Mouse (Mus musculus) hindbrain, embryonic 14.5 days (tissue): ENCODE data around the gene Pdzk1ip1. TPM values are rescaled to one million over a fixed set of nuclear protein-coding genes. Genes with fewer than 3 reads are reported as not detected.

Experiments
- ATAC-seq: fragments of 200-750 bp; cut with Nextera tagmentation; 2 replicates; pipeline ENCODE4 v1.8.0; 2017; ENCODE audit warnings: moderate number of reproducible peaks, mild to moderate bottlenecking, moderate TSS enrichment, moderate library complexity; ENCODE audit not compliant: low FRiP score
- DNase-seq: peaks from one replicate; pipeline ENCODE4 v3.0.0-alpha.2; 2015; ENCODE audit warnings: low spot score
- H3K27ac ChIP-seq: fragments of 300-500 bp; sonication (generic); 2 replicates; pipeline ENCODE4 v1.5.1; 2014; ENCODE audit warnings: mild to moderate bottlenecking, moderate library complexity
- H3K27me3 ChIP-seq: fragments of 300-500 bp; sonication (generic); 2 replicates; pipeline ENCODE4 v1.6.1; 2014; ENCODE audit warnings: mild to moderate bottlenecking, low read length, mixed read lengths; ENCODE audit not compliant: control insufficient read depth, insufficient read depth
- H3K36me3 ChIP-seq: fragments of 300-500 bp; sonication (generic); replicated peaks from 2 replicates; pipeline ENCODE4 v1.6.1; 2014; ENCODE audit not compliant: control insufficient read depth, insufficient read depth
- H3K4me1 ChIP-seq: fragments of 300-500 bp; sonication (generic); replicated peaks from 2 replicates; pipeline ENCODE4 v1.6.1; 2014; ENCODE audit warnings: antibody characterized with exemption, low read length, mixed read lengths; ENCODE audit not compliant: control insufficient read depth, insufficient read depth
- H3K4me2 ChIP-seq: fragments of 300-500 bp; sonication (generic); replicated peaks from 2 replicates; pipeline ENCODE4 v1.6.1; 2014; ENCODE audit warnings: mild to moderate bottlenecking, moderate library complexity
- H3K4me3 ChIP-seq: fragments of 300-500 bp; sonication (generic); replicated peaks from 2 replicates; pipeline ENCODE4 v1.5.1; 2014; ENCODE audit warnings: mild to moderate bottlenecking, low read length
- H3K9ac ChIP-seq: fragments of 300-500 bp; sonication (generic); 2 replicates; pipeline ENCODE4 v1.6.1; 2014
- H3K9me3 ChIP-seq: fragments of 300-500 bp; sonication (generic); 2 replicates; pipeline ENCODE4 v1.6.1; 2016; ENCODE audit warnings: low read length; ENCODE audit not compliant: control insufficient read depth
- WGBS: fragments of 180-500 bp; shearing (Covaris S2); extraction: QIAGEN DNeasy Blood & Tissue Kit; methylation state at CpG from one replicate; pipeline ENCODE4 v1.1.7; 2014; 5-methylcytosine and 5-hydroxymethylcytosine counted together
- polyA plus RNA-seq: library from polyadenylated mRNA; unstranded; fragments of >200 nt; fragmentation: Nextera tagmentation; extraction: Ambion mirVana; gene quantifications from 2 replicates; pipeline ENCODE4 v1.2.1, GENCODE M21; 2014

Pdzk1ip1 gene
- polyA plus RNA-seq, 1 experiment from 2014 or later, result 3.0 TPM

GRCm38 (mm10) chr4:115086257-115086656, 2.3 kb upstream of the Pdzk1ip1 start:
- peaks cover 22% of the 10 kb centered on the region; the same call in 1 of the 2 replicates for H3K27me3 ChIP-seq
- no peak for ATAC-seq
- 74% methylated on average over 4 of the region's 4 CpGs for WGBS

GRCm38 (mm10) chr4:115086763-115087415, 1.6 kb upstream of the Pdzk1ip1 start:
- no peaks in the 10 kb centered on the region for H3K36me3 ChIP-seq
- no peak overlapping the region for H3K27ac ChIP-seq
- H3K9me3 ChIP-seq, result no peaks in the 10 kb centered on the region
- WGBS, result 52% methylated on average over 3 of the region's 3 CpGs
- peaks cover 22% of the 10 kb centered on the region; the same call in 1 of the 2 replicates for H3K27me3 ChIP-seq
- no peaks in the 10 kb centered on the region for H3K4me1 ChIP-seq
- ATAC-seq, result no peak
- no peak overlapping the region for H3K4me2 ChIP-seq
- H3K9ac ChIP-seq, result no peak overlapping the region
- no peak overlapping the region for H3K4me3 ChIP-seq
- no peak for DNase-seq

More at GRCm38 (mm10) chr4:115086257-115086656, 2.3 kb upstream of the Pdzk1ip1 start:
- Histone ChIP-seq H3K9ac (no peak overlapping the region), H3K27ac (no peak overlapping the region), H3K4me3 (no peak overlapping the region), H3K36me3 (no peaks in the 10 kb centered on the region), H3K4me2 (no peak overlapping the region), H3K4me1 (no peaks in the 10 kb centered on the region), H3K9me3 (no peaks in the 10 kb centered on the region)
- DNase-seq, result no peak

- 80% methylated on average over 2 of the region's 2 CpGs for WGBS
- H3K4me1 ChIP-seq, result 0 out of 2 replicates have a peak, but pooled peaks cover 2% of the 10 kb centered on the region
These were observed 2.1 kb downstream of the Pdzk1ip1 start for GRCm38 (mm10) chr4:115090592-115090991.

GRCm38 (mm10) chr4:115091806-115092205, 3.3 kb downstream of the Pdzk1ip1 start:
- Histone ChIP-seq H3K4me2 (no peak overlapping the region), H3K27ac (no peak overlapping the region), H3K9me3 (no peaks in the 10 kb centered on the region), H3K27me3 (peaks cover 45% of the 10 kb centered on the region), H3K36me3 (no peaks in the 10 kb centered on the region), H3K9ac (no peak overlapping the region), H3K4me1 (peaks cover 13% of the 10 kb centered on the region), H3K4me3 (no peak overlapping the region)
- no peak for ATAC-seq
- WGBS, result 92% methylated on average over 3 of the region's 3 CpGs
- DNase-seq, result no peak

More at GRCm38 (mm10) chr4:115090592-115090991, 2.1 kb downstream of the Pdzk1ip1 start:
- H3K27me3 ChIP-seq, result peaks cover 35% of the 10 kb centered on the region
- ATAC-seq (no peak), DNase-seq (no peak)
- H3K4me3 ChIP-seq, result no peak overlapping the region
- no peaks in the 10 kb centered on the region for H3K36me3 ChIP-seq
- H3K9me3 ChIP-seq, result no peaks in the 10 kb centered on the region
- H3K4me2 ChIP-seq, result no peak overlapping the region
- no peak overlapping the region for H3K27ac ChIP-seq
- H3K9ac ChIP-seq, result no peak overlapping the region

GRCm38 (mm10) chr4:115093331-115093864, 4.9 kb downstream of the Pdzk1ip1 start:
- no peak for ATAC-seq

GRCm38 (mm10) chr4:115094056-115094455, 5.5 kb downstream of the Pdzk1ip1 start:
- no peak overlapping the region for H3K4me3 ChIP-seq
- peaks cover 40% of the 10 kb centered on the region for H3K27me3 ChIP-seq
- H3K9ac ChIP-seq, result no peak overlapping the region
- no peaks in the 10 kb centered on the region for H3K9me3 ChIP-seq
- no peak for DNase-seq
- no peaks in the 10 kb centered on the region for H3K36me3 ChIP-seq
- H3K27ac ChIP-seq, result no peak overlapping the region
- peaks cover 16% of the 10 kb centered on the region for H3K4me1 ChIP-seq
- 72% methylated on average over 2 of the region's 2 CpGs for WGBS
- no peak for ATAC-seq
- no peak overlapping the region for H3K4me2 ChIP-seq

More at GRCm38 (mm10) chr4:115093331-115093864, 4.9 kb downstream of the Pdzk1ip1 start:
- Histone ChIP-seq H3K4me2 (no peak overlapping the region), H3K4me3 (no peak overlapping the region), H3K4me1 (peaks cover 16% of the 10 kb centered on the region), H3K9ac (no peak overlapping the region), H3K9me3 (no peaks in the 10 kb centered on the region), H3K27me3 (peaks cover 45% of the 10 kb centered on the region), H3K27ac (no peak overlapping the region), H3K36me3 (no peaks in the 10 kb centered on the region)
- 73% methylated on average over 4 of the region's 4 CpGs for WGBS
- DNase-seq, result no peak

- peak overlapping the region; percentile 72 for H3K4me2 ChIP-seq
- whole genome bisulfite sequencing, result under 1% methylated on average over 30 of the region's 31 CpGs
- peak overlapping the region; percentile 30 for H3K4me3 ChIP-seq
- no peaks in the 10 kb centered on the region for H3K36me3 ChIP-seq
- peaks cover 16% of the 10 kb centered on the region for H3K4me1 ChIP-seq
- H3K9me3 ChIP-seq, result no peaks in the 10 kb centered on the region
- peak overlapping the region; percentile 52 for H3K9ac ChIP-seq
- DNase-seq, result peak; percentile 30
- ATAC-seq, result peak; percentile 72
- H3K27ac ChIP-seq, result no peak overlapping the region
- H3K27me3 ChIP-seq, result peaks cover 43% of the 10 kb centered on the region
These were observed 7.3 kb downstream of the Pdzk1ip1 start for GRCm38 (mm10) chr4:115095671-115096434.

- Histone ChIP-seq H3K4me2 (peak overlapping the region; percentile 72), H3K4me3 (peak overlapping the region; percentile 30), H3K27ac (no peak overlapping the region), H3K9me3 (no peaks in the 10 kb centered on the region), H3K36me3 (no peaks in the 10 kb centered on the region), H3K9ac (peak overlapping the region; percentile 52; the same call in 1 of the 2 replicates), H3K4me1 (peaks cover 16% of the 10 kb centered on the region), H3K27me3 (peaks cover 43% of the 10 kb centered on the region)
- 14% methylated on average over 11 of the region's 11 CpGs for WGBS
- no peak for DNase-seq
- ATAC-seq, result peak; percentile 7; the same call in 1 of the 2 replicates
These were observed 8.1 kb downstream of the Pdzk1ip1 start for GRCm38 (mm10) chr4:115096435-115097145.
